Mouse (Mus musculus) limb, embryonic 13.5 days (tissue): Measurements from ENCODE around the gene Krt81. TPM values are rescaled to one million over a fixed set of nuclear protein-coding genes. Genes with fewer than 3 reads are reported as not detected.

Source experiments
- ATAC-seq: fragments of 200-750 bp; cut with Nextera tagmentation; 2 replicates; pipeline ENCODE4 v1.8.0; 2017; ENCODE audit warnings: low read depth, moderate number of reproducible peaks, moderate TSS enrichment; ENCODE audit not compliant: low FRiP score
- H3K27ac ChIP-seq: fragments of 300-500 bp; sonication (generic); 2 replicates; pipeline ENCODE4 v1.5.1; 2015; ENCODE audit warnings: inconsistent platforms, mild to moderate bottlenecking, moderate library complexity
- H3K27me3 ChIP-seq: fragments of 300-500 bp; sonication (generic); 2 replicates; pipeline ENCODE4 v1.6.1; 2015; ENCODE audit warnings: mild to moderate bottlenecking, inconsistent platforms
- H3K36me3 ChIP-seq: fragments of 300-500 bp; sonication (generic); 2 replicates; pipeline ENCODE4 v1.6.1; 2015; ENCODE audit warnings: inconsistent platforms, mild to moderate bottlenecking, moderate library complexity
- H3K4me1 ChIP-seq: fragments of 300-500 bp; sonication (generic); 2 replicates; pipeline ENCODE4 v1.6.1; 2015; ENCODE audit warnings: inconsistent platforms
- H3K4me2 ChIP-seq: fragments of 300-500 bp; sonication (generic); replicated peaks from 2 replicates; pipeline ENCODE4 v1.6.1; 2015; ENCODE audit warnings: inconsistent platforms, mild to moderate bottlenecking, moderate library complexity
- H3K4me3 ChIP-seq: fragments of 300-500 bp; sonication (generic); 2 replicates; pipeline ENCODE4 v1.5.1; 2015; ENCODE audit warnings: moderate library complexity, mild to moderate bottlenecking, inconsistent platforms
- H3K9ac ChIP-seq: fragments of 300-500 bp; sonication (generic); 2 replicates; pipeline ENCODE4 v1.6.1; 2015; ENCODE audit warnings: mild to moderate bottlenecking, inconsistent platforms
- H3K9me3 ChIP-seq: fragments of 300-500 bp; sonication (generic); 2 replicates; pipeline ENCODE4 v1.6.1; 2016; ENCODE audit warnings: inconsistent platforms
- WGBS: fragments of 180-500 bp; shearing (Covaris S2); methylation state at CpG from one replicate; pipeline ENCODE4 v1.1.7; 2015; 5-methylcytosine and 5-hydroxymethylcytosine counted together
- polyA plus RNA-seq: library from polyadenylated mRNA; unstranded; fragments of >200 nt; fragmentation: Nextera tagmentation; extraction: Ambion mirVana; gene quantifications from 2 replicates; pipeline ENCODE4 v1.2.1, GENCODE M21; 2015

Gene Krt81
- polyA plus RNA-seq: not detected in 2 replicates

- no peak within 1 kb of the TSS for H3K4me2 ChIP-seq
- H3K4me1 ChIP-seq: no peaks in the 10 kb centered on the region
- no peak within 1 kb of the TSS for H3K27ac ChIP-seq
- H3K27me3 ChIP-seq: peaks cover 4% of the 10 kb centered on the region; the same call in 1 of the 2 replicates
- H3K36me3 ChIP-seq: no peaks in the 10 kb centered on the region
- no peaks in the 10 kb centered on the region for H3K9me3 ChIP-seq
- no peak within 1 kb of the TSS for H3K4me3 ChIP-seq
- WGBS: 77% methylated on average over 13 of the region's 13 CpGs
- no peak within 1 kb of the TSS for H3K9ac ChIP-seq
- ATAC-seq: no peak
Observed at GRCm38 (mm10) chr15:101463651-101464050, at the start of gene Krt81. Krt81 (minus strand) TSS chr15:101463751.

GRCm38 (mm10) chr15:101508247-101508646, 44.7 kb upstream of the Krt81 start:
- H3K27me3 ChIP-seq: peaks cover 14% of the 10 kb centered on the region; the same call in 1 of the 2 replicates
- WGBS: 71% methylated on average over 9 of the region's 9 CpGs
- no peak overlapping the region for H3K4me3 ChIP-seq
- ATAC-seq: no peak
- H3K9ac ChIP-seq: no peak overlapping the region
- no peak overlapping the region for H3K4me2 ChIP-seq
- H3K27ac ChIP-seq: no peak overlapping the region
- no peaks in the 10 kb centered on the region for H3K9me3 ChIP-seq
- H3K36me3 ChIP-seq: no peaks in the 10 kb centered on the region
- 0 out of 2 replicates have a peak, but pooled peaks cover 5% of the 10 kb centered on the region for H3K4me1 ChIP-seq

DNA sequence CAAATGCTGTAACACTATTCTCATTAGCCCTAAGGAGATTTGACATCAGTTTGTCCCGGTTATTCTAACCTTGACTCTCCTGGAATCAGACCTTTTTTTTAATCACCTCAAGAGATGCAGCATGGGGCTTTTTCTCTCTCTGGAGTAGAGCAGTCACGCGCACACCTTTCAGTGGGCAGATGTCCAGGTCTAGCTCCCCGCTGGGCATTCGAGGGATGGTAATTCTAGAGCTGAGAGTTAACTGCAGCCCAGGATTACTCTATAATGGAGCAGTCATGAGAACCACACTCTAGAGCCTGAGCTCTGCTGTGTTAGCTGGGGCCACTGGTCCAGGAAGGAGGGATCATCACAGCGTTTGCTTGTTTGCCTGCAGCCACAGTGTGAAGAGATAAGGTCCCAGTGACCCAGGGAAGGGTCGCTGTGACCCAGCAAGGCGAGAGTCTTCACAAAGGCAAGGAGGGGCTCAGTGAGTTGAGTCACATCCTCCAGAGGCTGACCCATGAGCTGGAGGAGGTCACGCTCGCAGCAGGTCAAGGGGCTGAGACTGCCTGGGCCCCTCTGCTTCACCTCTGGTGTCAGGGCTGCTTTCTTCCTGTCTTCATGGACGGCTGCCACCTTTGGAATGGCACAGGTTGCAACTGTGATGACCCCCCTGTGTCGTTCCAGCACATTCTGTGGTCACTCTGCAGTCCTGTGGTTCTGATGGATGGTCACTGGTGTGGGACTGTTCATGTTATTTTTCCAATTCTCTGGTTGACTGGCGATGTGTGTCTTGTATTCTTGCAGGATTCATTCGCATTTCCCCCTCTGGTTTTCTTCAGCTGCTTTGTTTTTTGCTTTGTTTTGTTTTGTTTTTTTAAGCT, 43.6 kb upstream of the Krt81 start:
- Histone ChIP-seq H3K4me2 (no peak overlapping the region), H3K27me3 (peaks cover 14% of the 10 kb centered on the region; the same call in 1 of the 2 replicates), H3K36me3 (no peaks in the 10 kb centered on the region), H3K4me3 (no peak overlapping the region), H3K27ac (no peak overlapping the region), H3K9ac (no peak overlapping the region), H3K9me3 (no peaks in the 10 kb centered on the region), H3K4me1 (0 out of 2 replicates have a peak, but pooled peaks cover 5% of the 10 kb centered on the region)
- ATAC-seq: no peak
- 50% methylated on average over 14 of the region's 14 CpGs for WGBS

DNA sequence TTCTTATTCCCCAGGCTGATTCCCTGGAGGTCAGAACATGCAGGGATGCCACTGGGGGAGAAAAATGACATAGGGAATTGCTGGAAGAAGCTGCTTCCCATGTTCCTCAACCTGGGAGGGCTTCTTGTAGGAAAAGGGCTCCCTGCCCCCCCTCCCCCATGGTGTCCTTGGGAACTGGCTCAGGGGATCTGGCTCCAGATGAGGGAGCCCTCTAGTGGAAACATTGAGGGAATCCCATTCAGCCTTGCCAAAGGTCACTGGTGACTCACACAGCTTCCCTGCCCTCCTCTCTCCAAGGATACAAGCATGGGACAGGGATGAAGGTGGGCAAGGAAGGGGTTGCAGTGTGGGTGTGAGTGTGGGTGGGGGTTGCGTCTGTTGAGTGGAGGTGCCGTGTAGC, 33.6 kb upstream of the Krt81 start:
- Histone ChIP-seq H3K36me3 (no peaks in the 10 kb centered on the region), H3K27me3 (peaks cover 6% of the 10 kb centered on the region; the same call in 1 of the 2 replicates), H3K27ac (no peak overlapping the region), H3K4me3 (no peak overlapping the region), H3K9ac (no peak overlapping the region), H3K4me2 (no peak overlapping the region), H3K9me3 (no peaks in the 10 kb centered on the region), H3K4me1 (peaks cover 21% of the 10 kb centered on the region)
- WGBS: 64% methylated on average over 2 of the region's 2 CpGs
- no peak for ATAC-seq

DNA sequence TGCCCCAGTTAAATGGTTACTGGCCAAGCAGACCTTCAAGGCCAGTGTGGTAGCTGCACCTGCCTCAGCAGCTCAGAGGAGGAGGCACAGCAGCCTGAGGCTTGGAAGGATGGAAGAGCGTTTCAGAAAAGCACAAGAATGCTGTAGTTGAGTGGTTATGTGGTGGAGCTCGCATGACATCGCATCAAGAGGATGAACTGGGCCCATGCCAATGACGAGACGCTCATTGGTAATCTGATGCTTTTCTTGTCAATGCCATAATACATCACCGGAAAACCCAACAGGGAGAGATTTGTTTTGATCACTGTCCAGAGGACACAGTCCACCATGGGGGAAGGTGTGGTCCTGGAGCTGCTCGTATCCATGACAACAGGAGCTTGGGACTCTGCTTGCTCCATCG, 31.7 kb upstream of the Krt81 start:
- no peaks in the 10 kb centered on the region for H3K9me3 ChIP-seq
- H3K4me2 ChIP-seq: no peak overlapping the region
- no peak overlapping the region for H3K4me3 ChIP-seq
- 81% methylated on average over 8 of the region's 8 CpGs for WGBS
- 0 out of 2 replicates have a peak, but pooled peaks cover 2% of the 10 kb centered on the region for H3K27me3 ChIP-seq
- ATAC-seq: no peak
- H3K27ac ChIP-seq: no peak overlapping the region
- no peaks in the 10 kb centered on the region for H3K36me3 ChIP-seq
- no peak overlapping the region for H3K9ac ChIP-seq
- H3K4me1 ChIP-seq: peaks cover 21% of the 10 kb centered on the region

DNA sequence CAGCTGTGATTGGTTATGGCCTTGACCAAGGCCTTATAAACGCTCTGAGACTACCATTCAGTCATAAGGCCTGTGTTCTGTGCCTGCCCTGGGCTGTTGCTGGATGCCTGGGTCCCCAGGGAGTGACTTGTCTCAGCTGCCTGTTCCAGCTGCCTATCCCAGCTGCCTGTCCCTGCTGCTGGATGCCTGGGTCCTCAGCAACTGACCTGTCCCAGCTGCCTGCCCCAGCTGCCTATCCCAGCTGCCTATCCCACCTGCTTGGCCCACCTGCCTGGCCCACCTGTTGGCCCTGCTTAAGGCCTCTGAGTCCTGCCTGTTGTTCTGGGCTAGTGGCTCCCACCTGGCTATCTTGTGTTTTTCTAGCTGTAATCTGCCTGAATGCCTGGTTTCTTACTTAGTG, 30.7 kb upstream of the Krt81 start:
- WGBS: 28% methylated on average over 1 of the region's 1 CpGs
- H3K4me3 ChIP-seq: no peak overlapping the region
- no peak for ATAC-seq
- H3K9ac ChIP-seq: no peak overlapping the region
- H3K4me1 ChIP-seq: peaks cover 21% of the 10 kb centered on the region
- no peak overlapping the region; the same call in 1 of the 2 replicates for H3K27ac ChIP-seq
- H3K4me2 ChIP-seq: no peak overlapping the region
- no peaks in the 10 kb centered on the region for H3K36me3 ChIP-seq
- H3K9me3 ChIP-seq: no peaks in the 10 kb centered on the region
- H3K27me3 ChIP-seq: 0 out of 2 replicates have a peak, but pooled peaks cover 2% of the 10 kb centered on the region

- Histone ChIP-seq H3K9me3 (no peaks in the 10 kb centered on the region), H3K27me3 (0 out of 2 replicates have a peak, but pooled peaks cover 2% of the 10 kb centered on the region), H3K4me3 (no peak overlapping the region), H3K9ac (no peak overlapping the region), H3K36me3 (no peaks in the 10 kb centered on the region), H3K27ac (no peak overlapping the region), H3K4me2 (no peak overlapping the region), H3K4me1 (peaks cover 21% of the 10 kb centered on the region)
- 88% methylated on average over 6 of the region's 6 CpGs for WGBS
- ATAC-seq: no peak
Observed at GRCm38 (mm10) chr15:101493713-101494112, 30.2 kb upstream of the Krt81 start.

DNA sequence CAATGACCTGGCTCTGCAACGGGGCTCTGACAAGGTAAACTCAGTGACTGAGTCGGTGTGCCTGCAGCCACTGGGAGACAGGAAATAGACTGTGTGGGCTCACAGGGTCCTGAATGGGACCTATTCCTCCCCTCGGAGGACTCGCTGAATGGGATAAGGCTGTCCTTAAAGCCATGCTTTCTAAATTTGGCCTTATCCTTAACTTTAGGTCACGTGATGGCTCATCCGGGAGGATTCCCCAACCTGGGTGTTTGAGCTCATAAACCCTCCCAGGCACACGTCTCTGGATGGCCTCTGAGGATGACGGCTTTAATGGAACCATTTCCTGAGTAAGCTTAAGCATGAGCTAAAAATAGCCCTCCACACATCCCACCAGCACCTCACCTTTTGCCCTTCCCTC, 29.2 kb upstream of the Krt81 start:
- Histone ChIP-seq H3K9ac (no peak overlapping the region), H3K4me3 (no peak overlapping the region), H3K4me2 (no peak overlapping the region), H3K27ac (no peak overlapping the region), H3K27me3 (no peaks in the 10 kb centered on the region), H3K36me3 (no peaks in the 10 kb centered on the region), H3K9me3 (no peaks in the 10 kb centered on the region), H3K4me1 (peaks cover 21% of the 10 kb centered on the region)
- WGBS: 43% methylated on average over 8 of the region's 8 CpGs
- no peak for ATAC-seq

DNA sequence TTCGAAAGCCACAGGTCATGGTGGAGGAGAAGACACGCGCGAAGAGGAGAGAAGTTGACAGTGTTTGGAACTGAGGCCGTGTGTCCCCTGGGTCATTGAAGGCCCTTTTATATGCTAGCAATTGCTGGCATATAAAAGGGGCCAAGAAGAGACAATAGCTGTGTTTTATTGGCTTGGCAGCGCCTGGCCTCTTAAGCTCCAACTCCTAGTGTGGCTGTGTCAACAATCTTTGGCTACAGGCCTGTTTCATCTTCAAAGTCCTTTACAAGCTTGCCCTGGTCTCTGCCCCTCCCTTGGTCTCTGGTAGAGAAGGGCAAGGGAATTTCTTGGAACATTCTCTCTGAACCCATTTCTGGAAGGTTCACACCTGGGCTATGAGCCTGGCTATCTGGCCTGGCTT, 27.9 kb upstream of the Krt81 start, which contains the start of gene Krt83:
TSS of gene Krt83 (minus strand) at position 82 of the 400 bp plus-strand sequence.
- Histone ChIP-seq H3K36me3 (no peaks in the 10 kb centered on the region), H3K27ac (no peak within 1 kb of the TSS), H3K4me1 (peaks cover 14% of the 10 kb centered on the region), H3K9me3 (no peaks in the 10 kb centered on the region), H3K4me3 (no peak within 1 kb of the TSS), H3K27me3 (no peaks in the 10 kb centered on the region), H3K4me2 (no peak within 1 kb of the TSS), H3K9ac (no peak within 1 kb of the TSS)
- ATAC-seq: no peak
- 53% methylated on average over 6 of the region's 6 CpGs for whole genome bisulfite sequencing

- Histone ChIP-seq H3K27ac (no peak overlapping the region), H3K4me3 (no peak overlapping the region), H3K4me2 (no peak overlapping the region), H3K36me3 (no peaks in the 10 kb centered on the region), H3K4me1 (0 out of 2 replicates have a peak, but pooled peaks cover 10% of the 10 kb centered on the region), H3K27me3 (peaks cover 7% of the 10 kb centered on the region; the same call in 1 of the 2 replicates), H3K9me3 (no peaks in the 10 kb centered on the region), H3K9ac (no peak overlapping the region)
- no peak for ATAC-seq
- WGBS: 73% methylated on average over 11 of the region's 11 CpGs
Observed at GRCm38 (mm10) chr15:101485911-101486635, 22.5 kb upstream of the Krt81 start.

- no peak overlapping the region for H3K4me3 ChIP-seq
- no peak overlapping the region for H3K27ac ChIP-seq
- ATAC-seq: no peak
- no peak overlapping the region for H3K9ac ChIP-seq
- 40% methylated on average over 1 of the region's 1 CpGs for WGBS
- H3K27me3 ChIP-seq: peaks cover 16% of the 10 kb centered on the region
- H3K36me3 ChIP-seq: no peaks in the 10 kb centered on the region
- 0 out of 2 replicates have a peak, but pooled peaks cover 10% of the 10 kb centered on the region for H3K4me1 ChIP-seq
- H3K9me3 ChIP-seq: no peaks in the 10 kb centered on the region
- no peak overlapping the region for H3K4me2 ChIP-seq
Observed at GRCm38 (mm10) chr15:101484939-101485338, 21.4 kb upstream of the Krt81 start.

- H3K4me3 ChIP-seq: no peak overlapping the region
- H3K9ac ChIP-seq: no peak overlapping the region
- WGBS: 100% methylated on average over 1 of the region's 1 CpGs
- H3K4me1 ChIP-seq: peaks cover 20% of the 10 kb centered on the region
- H3K27me3 ChIP-seq: peaks cover 28% of the 10 kb centered on the region
- no peaks in the 10 kb centered on the region for H3K36me3 ChIP-seq
- no peak for ATAC-seq
- no peak overlapping the region for H3K4me2 ChIP-seq
- no peak overlapping the region for H3K27ac ChIP-seq
- H3K9me3 ChIP-seq: no peaks in the 10 kb centered on the region
Observed at GRCm38 (mm10) chr15:101483646-101484045, 20.1 kb upstream of the Krt81 start.
